Mouse (Mus musculus): ENCODE measurements around the gene 4931423N10Rik. TPM values are rescaled to one million over a fixed set of nuclear protein-coding genes. Genes with fewer than 3 reads are reported as not detected.

4931423N10Rik gene
- polyA plus RNA-seq (2012): not detected in 2 replicates

DNA sequence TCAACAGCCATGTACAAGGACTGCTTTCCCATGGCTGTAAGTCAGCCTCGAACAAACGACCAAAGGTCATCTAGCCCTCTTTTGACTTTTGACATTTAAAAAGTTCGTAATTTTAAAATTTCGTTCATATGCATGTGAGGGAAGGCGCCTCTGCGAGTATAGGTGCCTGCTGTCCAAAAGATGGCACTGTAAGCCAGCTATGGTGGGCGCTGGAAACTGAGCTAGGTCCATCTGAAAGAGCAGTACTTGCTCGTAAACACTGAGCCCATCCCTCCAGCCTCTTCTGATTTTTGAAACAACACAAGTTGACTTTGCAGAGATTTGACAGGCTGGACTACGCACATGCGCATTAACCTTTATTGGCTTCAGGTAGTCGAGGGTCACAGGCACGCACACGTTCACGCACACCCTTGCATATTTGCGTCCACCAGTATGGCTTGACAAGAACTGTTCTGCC is at the start of gene 4931423N10Rik:
Gene 4931423N10Rik (plus strand): TSS at position 407 of the 457 bp plus-strand sequence.

Other genes starting within 250 kb of the 4931423N10Rik start
- gene Abi1, start 167.2 kb upstream of the 4931423N10Rik start, polyA plus RNA-seq (2012): 65.0 and 68.2 TPM in 2 replicates
- gene Acbd5, start 139.3 kb upstream of the 4931423N10Rik start, polyA plus RNA-seq (2012): 6.4 and 9.3 TPM in 2 replicates
- 0.54 and 0.76 TPM in 2 replicates for gene Mastl, start 51.5 kb upstream of the 4931423N10Rik start, polyA plus RNA-seq (2012)
- 2.3 and 2.8 TPM in 2 replicates for gene Yme1l1, start 51.1 kb upstream of the 4931423N10Rik start, polyA plus RNA-seq (2012)
- gene Nxph2, start 113.8 kb downstream of the 4931423N10Rik start, polyA plus RNA-seq (2012): not detected in 2 replicates

Data from megakaryocyte-erythroid progenitor cell, adult 5 weeks (primary cell).